Mouse (Mus musculus): ENCODE results near the gene Sap25.
A peak's percentile ranks its signal among the peaks of the same experiment; 100 is the strongest.

Sap25 gene

GRCm38 (mm10) chr5:137660064-137660688, 19.0 kb downstream of the Sap25 start:
- no peak for DNase-seq (ENCODE audit: low read depth, low spot score)

GRCm38 (mm10) chr5:137663057-137663456, 21.9 kb downstream of the Sap25 start:
- DNase-seq (ENCODE audit: low read depth, low spot score) = no peak

GRCm38 (mm10) chr5:137668971-137669370, 27.8 kb downstream of the Sap25 start:
- DNase-seq (ENCODE audit: low read depth, low spot score) = no peak

- DNase-seq (ENCODE audit: low read depth, low spot score) = peak; percentile 47
Measured at GRCm38 (mm10) chr5:137670240-137670639, 29.1 kb downstream of the Sap25 start.

GRCm38 (mm10) chr5:137671443-137672240, 30.5 kb downstream of the Sap25 start:
- no peak for DNase-seq (ENCODE audit: low read depth, low spot score)

- DNase-seq (ENCODE audit: low read depth, low spot score) = no peak
Measured at GRCm38 (mm10) chr5:137672361-137672760, 31.2 kb downstream of the Sap25 start.

GRCm38 (mm10) chr5:137673015-137673414, 31.9 kb downstream of the Sap25 start:
- no peak for DNase-seq (ENCODE audit: low read depth, low spot score)

GRCm38 (mm10) chr5:137674786-137675185, 33.7 kb downstream of the Sap25 start:
- DNase-seq (ENCODE audit: low read depth, low spot score) = no peak

- no peak for DNase-seq (ENCODE audit: low read depth, low spot score)
Measured at GRCm38 (mm10) chr5:137677859-137678258, 36.7 kb downstream of the Sap25 start.

- DNase-seq (ENCODE audit: low read depth, low spot score) = no peak
Measured at GRCm38 (mm10) chr5:137678736-137679135, 37.6 kb downstream of the Sap25 start.

GRCm38 (mm10) chr5:137679726-137680125, 38.6 kb downstream of the Sap25 start:
- DNase-seq (ENCODE audit: low read depth, low spot score) = no peak

- no peak for DNase-seq (ENCODE audit: low read depth, low spot score)
Measured at GRCm38 (mm10) chr5:137682526-137682925, 41.4 kb downstream of the Sap25 start.

GRCm38 (mm10) chr5:137683388-137684293, 42.5 kb downstream of the Sap25 start:
- DNase-seq (ENCODE audit: low read depth, low spot score) = peak; percentile 55

- peak; percentile 100 for DNase-seq (ENCODE audit: low read depth, low spot score)
Measured at GRCm38 (mm10) chr5:137684294-137685123, 43.4 kb downstream of the Sap25 start, which contains the start of gene Agfg2. Agfg2 (minus strand) TSS chr5:137684726.

- no peak for DNase-seq (ENCODE audit: low read depth, low spot score)
Measured at GRCm38 (mm10) chr5:137685653-137686052, 44.5 kb downstream of the Sap25 start.

- DNase-seq (ENCODE audit: low read depth, low spot score) = peak; percentile 46
Measured at GRCm38 (mm10) chr5:137686127-137686790, 45.1 kb downstream of the Sap25 start.

- DNase-seq (ENCODE audit: low read depth, low spot score) = no peak
Measured at GRCm38 (mm10) chr5:137689974-137690373, 48.8 kb downstream of the Sap25 start.

GRCm38 (mm10) chr5:137690531-137690930, 49.4 kb downstream of the Sap25 start:
- no peak for DNase-seq (ENCODE audit: low read depth, low spot score)

- DNase-seq (ENCODE audit: low read depth, low spot score) = peak; percentile 52
Measured at GRCm38 (mm10) chr5:137691881-137692280, 50.7 kb downstream of the Sap25 start.

All from CD4-positive helper T cell, adult 2 months (primary cell).